Mouse (Mus musculus) C2C12 (cell line): ENCODE measurements around the gene Nck1.

Experiments used
- CEBPB ChIP-seq: IDR thresholded peaks from one replicate; pipeline ENCODE4 v1.6.1; 2011; ENCODE audit warnings: low read depth, mild to moderate bottlenecking, control low read depth, moderate library complexity
- CTCF ChIP-seq: IDR thresholded peaks from one replicate; pipeline ENCODE4 v1.5.1; 2011; ENCODE audit not compliant: control insufficient read depth, insufficient read depth, insufficient read length
- MYOD1 ChIP-seq: IDR thresholded peaks from one replicate; pipeline ENCODE4 v1.6.1; 2011; ENCODE audit warnings: low read depth; ENCODE audit not compliant: control insufficient read depth, insufficient read length

- no peak for TF ChIP-seq CTCF
- TF ChIP-seq CEBPB = no peak
- TF ChIP-seq MYOD1 = no peak
Observed at GRCm38 (mm10) chr9:100474056-100474455, 71.9 kb downstream of the Nck1 start.
